Mouse (Mus musculus): ENCODE data around the gene Chchd10. TPM values are rescaled to one million over a fixed set of nuclear protein-coding genes. Genes with fewer than 3 reads are reported as not detected.

The Chchd10 gene
- polyA plus RNA-seq, 1 experiment from 2014 or later = 5.7 TPM

DNA sequence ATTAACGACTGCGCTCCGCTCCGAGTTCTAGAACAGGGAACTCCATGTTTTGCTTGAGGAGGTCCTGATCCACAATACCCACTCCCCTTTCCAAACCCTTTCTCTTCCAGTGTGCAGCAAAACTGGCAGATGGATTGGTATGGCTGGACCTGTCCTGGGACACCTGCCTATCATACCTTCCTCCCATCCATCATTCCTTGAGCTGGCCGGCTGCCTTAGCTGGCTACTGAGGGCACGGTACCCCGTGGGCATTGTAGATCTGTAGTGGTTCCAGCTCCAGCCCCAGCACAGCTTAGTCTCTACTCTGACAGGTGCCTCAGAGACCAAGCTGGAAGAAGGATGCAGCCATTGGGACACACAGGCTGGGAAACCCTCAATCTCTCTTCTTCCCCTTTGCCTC is 1.6 kb upstream of the Chchd10 start:
- peaks cover 14% of the 10 kb centered on the region for H3K36me3 ChIP-seq
- H3K4me3 ChIP-seq = peak overlapping the region; percentile 60
- H3K9me3 ChIP-seq = no peaks in the 10 kb centered on the region
- peak overlapping the region; percentile 82; the same call in 1 of the 2 replicates for H3K9ac ChIP-seq (replicated peaks)
- peak overlapping the region; percentile 93 for H3K4me2 ChIP-seq (replicated peaks)
- ATAC-seq (ENCODE audit: low FRiP score, low read depth) = no peak
- 19% methylated on average over 7 of the region's 7 CpGs for WGBS
- peaks cover 76% of the 10 kb centered on the region for H3K27me3 ChIP-seq
- H3K4me1 ChIP-seq = peaks cover 38% of the 10 kb centered on the region
- H3K27ac ChIP-seq (replicated peaks) = no peak overlapping the region

DNA sequence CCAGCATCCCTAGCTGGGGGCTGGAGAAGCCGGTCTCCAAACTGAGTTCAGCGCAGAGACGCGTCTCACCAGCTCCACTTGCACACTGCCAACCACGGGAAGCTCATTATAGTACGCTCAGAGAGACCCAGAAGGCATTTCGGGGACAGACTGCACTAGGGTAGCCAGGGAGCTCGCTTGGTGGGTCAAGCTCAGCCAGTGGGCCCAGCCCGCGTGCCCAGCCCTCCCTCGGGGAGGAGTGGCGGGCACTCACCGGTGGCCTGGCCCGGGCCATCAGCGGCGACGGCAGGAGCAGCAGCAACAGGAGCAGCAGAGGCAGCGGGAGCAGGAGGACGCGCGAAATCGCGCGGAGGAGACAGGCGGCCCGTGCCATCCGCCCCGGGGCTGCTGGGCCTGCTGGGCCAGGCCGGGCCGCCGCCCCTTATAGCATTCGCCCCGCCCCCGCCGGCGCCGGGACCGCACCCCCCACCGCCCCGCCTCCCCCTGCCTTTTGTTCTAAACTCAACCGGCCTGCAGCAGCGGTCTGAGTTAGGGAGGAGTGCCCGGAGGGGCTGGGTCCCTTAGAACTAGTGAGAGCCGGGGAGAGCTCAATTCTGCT is 750 bp upstream of the Chchd10 start:
- ATAC-seq (ENCODE audit: low FRiP score, low read depth) = peak; percentile 77
- 2% methylated on average over 34 of the region's 44 CpGs for WGBS
- Histone ChIP-seq H3K4me2 (replicated peaks) (peak overlapping the region; percentile 93), H3K4me3 (peak overlapping the region; percentile 60), H3K4me1 (peaks cover 38% of the 10 kb centered on the region), H3K9me3 (no peaks in the 10 kb centered on the region), H3K36me3 (peaks cover 8% of the 10 kb centered on the region), H3K27me3 (peaks cover 85% of the 10 kb centered on the region), H3K27ac (replicated peaks) (no peak overlapping the region; the same call in 1 of the 2 replicates), H3K9ac (replicated peaks) (peak overlapping the region; percentile 82)

DNA sequence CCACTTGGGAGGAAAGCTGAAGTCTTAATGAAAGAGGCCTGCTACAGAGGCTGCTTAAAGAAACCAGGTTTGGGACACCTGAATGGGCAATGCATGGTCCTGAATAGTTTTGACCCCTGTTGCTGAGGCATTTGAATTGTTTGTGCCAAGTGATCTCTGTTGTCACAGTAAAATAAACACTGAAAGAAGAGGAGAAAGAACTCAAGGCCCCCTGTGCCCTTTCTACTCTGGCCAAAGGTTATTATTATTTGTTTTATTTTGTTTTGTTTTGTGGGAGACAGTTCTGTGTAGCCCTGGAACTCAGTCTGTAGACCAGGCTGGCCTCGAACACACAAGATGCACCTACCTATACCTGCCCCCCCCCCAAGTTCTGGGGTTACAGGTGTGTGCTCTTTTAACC is 2.1 kb downstream of the Chchd10 start:
- Histone ChIP-seq H3K27ac (replicated peaks) (no peak overlapping the region), H3K36me3 (no peaks in the 10 kb centered on the region), H3K4me3 (0 out of 2 replicates have a peak overlapping the region, but pooled peaks have one; percentile 50), H3K9ac (replicated peaks) (no peak overlapping the region), H3K4me1 (peaks cover 38% of the 10 kb centered on the region), H3K4me2 (replicated peaks) (peak overlapping the region; percentile 95), H3K27me3 (peaks cover 95% of the 10 kb centered on the region), H3K9me3 (no peaks in the 10 kb centered on the region)
- WGBS = 80% methylated on average over 1 of the region's 1 CpGs
- no peak for ATAC-seq (ENCODE audit: low FRiP score, low read depth)

DNA sequence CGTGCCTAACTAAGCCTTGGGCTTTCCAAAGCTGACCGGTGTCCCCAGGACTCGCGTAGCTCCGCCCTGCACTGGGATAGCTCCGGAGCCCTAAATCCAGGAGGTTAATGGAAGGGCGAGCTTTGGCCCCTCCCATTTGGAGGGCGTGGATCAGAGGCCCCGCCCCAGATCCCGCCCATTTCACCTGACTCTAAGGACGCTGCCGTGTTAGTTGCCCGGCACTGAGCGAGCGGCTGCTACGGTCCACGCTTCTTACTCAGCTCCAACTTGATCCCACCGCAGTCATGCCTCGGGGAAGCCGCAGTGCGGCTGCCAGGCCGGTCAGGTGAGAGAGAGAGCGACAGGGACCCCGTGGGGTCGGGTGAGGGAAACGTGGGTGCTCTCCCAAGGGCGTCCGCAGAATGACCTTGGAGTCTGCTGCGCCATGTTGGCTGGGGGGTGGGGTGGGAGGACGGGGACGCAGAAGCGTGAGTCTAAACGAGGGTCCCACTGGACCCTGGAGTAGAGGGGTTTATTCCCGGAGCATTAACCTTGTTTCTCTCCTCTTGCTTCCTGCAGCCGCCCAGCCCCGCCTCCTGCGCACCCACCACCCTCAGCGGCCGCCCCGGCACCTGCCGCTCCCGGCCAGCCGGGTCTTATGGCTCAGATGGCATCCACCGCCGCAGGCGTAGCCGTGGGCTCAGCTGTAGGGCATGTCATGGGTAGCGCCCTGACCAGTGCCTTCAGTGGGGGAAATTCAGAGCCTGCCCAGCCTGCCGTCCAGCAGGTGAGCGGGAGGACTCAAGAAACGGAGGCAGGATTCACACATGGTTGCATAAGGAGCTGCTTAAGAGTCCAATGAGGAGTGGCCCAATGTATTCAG is 3.0 kb downstream of the Chchd10 start, which contains the start of gene Mmp11:
Mmp11 (minus strand) TSS at position 817 of the 862 bp plus-strand sequence.
- Histone ChIP-seq H3K4me2 (replicated peaks) (peak within 1 kb of the TSS; percentile 95), H3K27ac (replicated peaks) (no peak within 1 kb of the TSS), H3K27me3 (peaks cover 91% of the 10 kb centered on the region), H3K9me3 (no peaks in the 10 kb centered on the region), H3K9ac (replicated peaks) (peak within 1 kb of the TSS; percentile 51), H3K36me3 (no peaks in the 10 kb centered on the region), H3K4me1 (peaks cover 36% of the 10 kb centered on the region), H3K4me3 (peak within 1 kb of the TSS; percentile 50)
- peak; percentile 55 for ATAC-seq (ENCODE audit: low FRiP score, low read depth)
- WGBS = 1% methylated on average over 50 of the region's 51 CpGs

DNA sequence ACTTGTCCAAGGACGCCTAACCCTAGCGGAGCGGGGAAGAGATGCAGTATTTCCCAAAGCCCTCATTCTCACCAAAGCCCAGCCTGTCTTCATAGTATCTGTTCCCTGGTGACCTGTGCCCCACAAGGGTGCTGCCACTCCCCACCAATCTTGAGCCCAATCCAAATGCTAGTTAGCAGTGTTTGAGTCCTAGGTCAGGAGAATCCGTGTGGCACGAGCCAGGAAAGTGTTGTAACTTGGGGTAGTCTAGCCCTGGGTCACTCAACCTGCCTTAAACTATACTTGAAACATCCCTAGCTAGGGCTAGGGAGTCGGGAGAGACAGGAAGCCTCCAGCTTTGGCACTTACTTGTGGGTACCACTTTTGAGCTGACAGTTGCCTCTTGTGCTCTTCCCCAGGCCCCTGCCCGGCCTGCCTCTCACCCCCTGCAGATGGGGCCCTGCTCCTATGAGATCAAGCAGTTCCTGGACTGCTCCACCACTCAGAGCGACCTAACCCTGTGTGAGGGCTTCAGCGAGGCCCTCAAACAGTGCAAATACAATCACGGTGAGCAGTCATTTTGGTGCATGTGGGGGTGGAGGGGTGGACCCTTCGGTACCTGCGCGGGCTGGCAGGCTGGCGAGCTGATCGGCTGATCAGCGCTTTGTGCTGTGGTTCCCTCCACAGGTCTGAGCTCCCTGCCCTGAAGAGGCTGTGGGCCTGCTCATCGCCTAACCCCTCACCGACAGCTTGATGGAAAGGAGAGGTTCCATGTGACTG is 4.2 kb downstream of the Chchd10 start:
- Histone ChIP-seq H3K27ac (replicated peaks) (no peak overlapping the region), H3K4me2 (replicated peaks) (no peak overlapping the region), H3K36me3 (no peaks in the 10 kb centered on the region), H3K4me3 (no peak overlapping the region), H3K9ac (replicated peaks) (no peak overlapping the region), H3K27me3 (peaks cover 79% of the 10 kb centered on the region), H3K9me3 (no peaks in the 10 kb centered on the region), H3K4me1 (peaks cover 24% of the 10 kb centered on the region)
- ATAC-seq (ENCODE audit: low FRiP score, low read depth) = no peak
- WGBS = 36% methylated on average over 18 of the region's 18 CpGs

DNA sequence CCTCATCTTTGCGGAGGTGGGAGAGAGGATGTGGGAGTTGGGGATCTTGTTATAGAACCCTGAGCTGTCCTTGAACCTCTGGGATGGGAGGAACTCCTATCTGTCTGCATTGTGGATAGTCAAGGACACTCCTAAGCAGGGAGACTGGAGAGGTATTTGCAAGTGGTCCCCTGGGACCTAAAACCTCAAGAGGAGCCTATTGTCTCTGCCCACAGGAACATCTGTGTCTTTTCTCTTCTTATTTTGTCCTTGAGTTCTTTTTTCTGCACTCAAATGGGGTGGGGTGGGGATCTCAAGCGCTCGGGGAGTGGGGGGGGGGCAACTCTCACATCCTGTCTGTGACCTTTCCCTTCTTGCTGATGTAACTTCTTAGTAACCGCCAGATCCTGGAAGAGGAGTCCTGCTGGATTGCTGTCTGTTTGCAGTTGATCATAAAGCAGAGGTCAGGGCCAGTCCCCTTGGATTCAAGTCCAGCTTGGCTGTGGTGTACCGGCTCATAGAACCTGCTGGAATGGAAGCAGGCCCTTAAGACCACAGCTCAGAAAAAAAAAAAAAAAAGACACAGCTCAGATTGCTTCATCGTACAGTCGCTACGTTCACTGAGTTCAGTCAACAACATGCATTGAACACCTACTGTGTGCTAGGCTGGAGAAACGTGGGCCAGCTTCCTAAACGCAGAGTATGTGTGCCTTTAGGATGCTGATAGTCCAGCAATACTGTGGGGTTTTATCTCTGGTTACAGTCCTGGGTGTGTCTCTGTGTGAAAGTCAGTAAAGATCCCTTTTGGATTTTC is 5.1 kb downstream of the Chchd10 start:
- no peaks in the 10 kb centered on the region for H3K36me3 ChIP-seq
- peaks cover 70% of the 10 kb centered on the region for H3K27me3 ChIP-seq
- ATAC-seq (ENCODE audit: low FRiP score, low read depth) = no peak
- peaks cover 15% of the 10 kb centered on the region for H3K4me1 ChIP-seq
- H3K9ac ChIP-seq (replicated peaks) = no peak overlapping the region
- no peak overlapping the region for H3K4me2 ChIP-seq (replicated peaks)
- H3K27ac ChIP-seq (replicated peaks) = no peak overlapping the region
- no peaks in the 10 kb centered on the region for H3K9me3 ChIP-seq
- 55% methylated on average over 10 of the region's 10 CpGs for WGBS
- H3K4me3 ChIP-seq = no peak overlapping the region

DNA sequence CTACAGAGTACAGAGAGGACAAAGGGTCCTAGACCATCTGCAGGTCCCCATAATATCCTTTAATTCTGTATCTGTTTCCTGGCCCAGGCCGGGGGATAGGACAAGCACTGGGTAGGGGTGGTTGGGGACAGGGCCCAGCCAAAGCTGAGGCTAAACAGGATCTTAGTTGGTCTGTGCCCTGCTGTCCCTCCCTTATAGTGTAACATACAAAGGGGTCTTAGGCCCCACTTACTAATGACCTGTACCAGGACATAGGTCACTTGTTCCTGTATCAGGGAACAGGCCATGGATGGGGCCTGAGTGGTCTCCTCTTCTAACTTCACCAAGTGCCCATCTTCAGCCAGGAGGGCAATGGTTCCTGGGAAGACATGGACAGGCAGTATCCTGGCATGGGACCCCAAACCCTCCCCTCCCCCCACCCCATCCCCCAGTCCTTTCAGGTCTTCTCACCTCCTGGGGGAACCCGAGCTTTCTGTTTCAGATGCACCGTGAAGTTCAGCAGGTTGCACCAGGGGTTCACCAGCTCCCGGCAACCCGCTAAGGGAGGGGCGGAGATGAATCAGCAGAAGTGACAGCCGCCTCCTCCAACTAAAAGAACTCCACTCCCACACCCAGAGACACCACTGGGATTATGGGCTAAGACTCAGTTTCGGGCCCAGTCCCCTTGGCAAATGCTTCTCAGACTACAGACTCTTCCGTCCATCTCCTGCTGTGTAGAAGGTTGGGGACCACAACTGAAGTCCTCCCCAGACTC is 6.7 kb downstream of the Chchd10 start:
- 41% methylated on average over 9 of the region's 9 CpGs for WGBS
- peaks cover 22% of the 10 kb centered on the region for H3K4me1 ChIP-seq
- no peak overlapping the region for H3K4me2 ChIP-seq (replicated peaks)
- H3K36me3 ChIP-seq = no peaks in the 10 kb centered on the region
- no peaks in the 10 kb centered on the region for H3K9me3 ChIP-seq
- no peak overlapping the region for H3K9ac ChIP-seq (replicated peaks)
- peaks cover 54% of the 10 kb centered on the region for H3K27me3 ChIP-seq
- no peak overlapping the region for H3K4me3 ChIP-seq
- no peak for ATAC-seq (ENCODE audit: low FRiP score, low read depth)
- no peak overlapping the region for H3K27ac ChIP-seq (replicated peaks)

DNA sequence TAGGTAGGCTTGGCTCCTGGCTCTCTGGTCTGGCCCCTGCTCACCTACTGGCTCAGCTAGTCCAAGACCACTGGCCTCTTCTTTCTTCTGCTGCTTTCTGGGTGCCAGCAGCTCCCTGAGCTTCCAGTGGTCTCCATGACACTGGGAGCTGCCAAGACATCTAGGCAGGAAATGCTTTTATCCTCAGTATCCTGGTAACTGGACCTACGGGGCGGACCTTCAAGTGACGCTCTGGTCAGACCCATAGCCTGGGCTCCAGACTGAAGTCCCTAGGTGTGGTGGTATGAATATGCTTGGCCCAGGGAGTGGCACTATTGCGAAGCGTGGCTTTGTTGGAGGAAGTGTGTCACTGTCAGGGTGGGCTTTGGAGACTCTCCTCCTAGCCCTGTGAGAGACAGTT is 7.6 kb downstream of the Chchd10 start, which contains the start of gene Gm867:
Gm867 (minus strand) TSS at position 153 of the 400 bp plus-strand sequence.
- H3K27me3 ChIP-seq = peaks cover 45% of the 10 kb centered on the region
- H3K27ac ChIP-seq (replicated peaks) = no peak within 1 kb of the TSS

DNA sequence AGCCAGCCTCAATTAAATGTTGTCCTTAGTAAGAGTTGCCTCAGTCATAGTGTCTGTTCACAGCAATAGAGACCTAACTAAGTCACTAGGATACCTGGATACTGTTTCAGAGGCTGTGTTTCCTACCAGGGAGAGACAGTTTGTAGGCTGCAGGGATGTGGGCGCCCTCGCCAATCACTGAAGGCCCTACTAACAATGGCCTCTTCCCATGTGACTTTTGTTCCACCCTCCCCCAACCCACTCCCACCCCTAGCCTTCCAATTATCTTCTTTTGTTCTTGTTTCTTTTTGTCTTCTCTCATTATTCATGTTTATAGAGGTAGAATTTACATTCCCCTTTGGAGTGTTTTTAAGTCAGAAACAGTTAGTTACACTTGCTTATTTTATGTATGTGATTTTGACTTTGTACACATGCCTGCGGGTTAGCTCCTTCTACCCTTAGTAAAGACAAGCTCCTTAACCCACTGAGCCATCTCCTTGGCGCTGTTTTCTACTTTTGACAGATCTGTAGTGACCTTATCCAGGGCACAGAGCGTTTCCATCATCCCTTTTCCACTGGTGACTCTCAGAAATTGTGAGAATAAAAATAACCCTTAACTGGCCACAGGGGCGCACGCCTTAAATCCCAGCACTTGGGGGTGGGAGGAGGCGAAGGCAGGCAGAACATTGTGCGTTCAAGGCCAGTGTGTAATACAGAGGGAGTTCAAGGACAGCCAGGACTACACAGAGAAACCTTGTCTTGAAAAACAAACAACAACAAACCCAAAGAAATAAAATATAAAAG is 8.3 kb downstream of the Chchd10 start:
- no peaks in the 10 kb centered on the region for H3K9me3 ChIP-seq
- H3K36me3 ChIP-seq = no peaks in the 10 kb centered on the region
- ATAC-seq (ENCODE audit: low FRiP score, low read depth) = no peak
- no peak overlapping the region for H3K4me2 ChIP-seq (replicated peaks)
- H3K27ac ChIP-seq (replicated peaks) = no peak overlapping the region
- H3K4me3 ChIP-seq = no peak overlapping the region
- no peak overlapping the region for H3K9ac ChIP-seq (replicated peaks)
- peaks cover 11% of the 10 kb centered on the region for H3K4me1 ChIP-seq
- WGBS = 63% methylated on average over 9 of the region's 9 CpGs
- peaks cover 38% of the 10 kb centered on the region for H3K27me3 ChIP-seq

More for the DNA sequence above, 7.6 kb downstream of the Chchd10 start, which contains the start of gene Gm867:
- Histone ChIP-seq H3K36me3 (no peaks in the 10 kb centered on the region), H3K4me1 (peaks cover 17% of the 10 kb centered on the region), H3K9ac (replicated peaks) (no peak within 1 kb of the TSS), H3K4me3 (no peak within 1 kb of the TSS), H3K4me2 (replicated peaks) (no peak within 1 kb of the TSS), H3K9me3 (no peaks in the 10 kb centered on the region)
- 79% methylated on average over 5 of the region's 5 CpGs for WGBS
- ATAC-seq (ENCODE audit: low FRiP score, low read depth) = no peak

DNA sequence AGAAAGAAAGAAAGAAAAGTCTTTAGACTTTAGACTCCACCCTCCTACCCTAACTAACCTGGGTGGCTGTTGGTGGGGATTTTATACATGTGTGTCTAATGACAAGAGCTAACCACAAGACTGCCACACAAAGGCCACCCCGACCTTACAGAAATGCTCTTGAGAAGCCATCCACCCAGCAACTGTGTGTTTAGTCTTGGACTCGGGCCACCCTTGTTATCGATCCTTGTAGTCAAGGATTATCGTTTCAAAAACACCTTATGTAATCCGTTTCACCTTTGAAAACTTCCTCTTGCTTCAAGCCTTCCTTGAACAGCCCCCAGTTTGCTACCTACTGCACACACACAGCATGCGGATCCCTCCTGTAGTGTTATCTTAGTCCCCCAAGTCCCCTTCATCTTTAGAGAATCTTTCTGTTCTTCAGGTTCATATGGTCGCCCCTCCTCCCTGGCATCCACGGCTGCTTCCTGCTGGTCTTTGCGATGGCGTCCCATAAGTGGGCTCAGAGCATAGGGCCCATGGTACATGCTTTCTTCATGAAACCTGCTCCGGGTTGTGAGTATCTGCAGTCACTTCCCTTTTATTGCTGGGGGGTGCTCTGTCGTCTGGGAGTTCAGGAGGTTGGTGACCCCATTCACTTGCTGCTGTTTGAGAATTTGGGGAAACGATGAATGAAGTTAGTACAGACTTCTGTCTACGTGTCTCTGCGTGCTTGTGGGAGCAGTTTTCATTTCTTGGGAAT is 10.0 kb downstream of the Chchd10 start, which contains the start of gene Vpreb3:
Vpreb3 (plus strand) TSS at position 322 of the 742 bp plus-strand sequence.
- Histone ChIP-seq H3K4me2 (replicated peaks) (no peak within 1 kb of the TSS), H3K9ac (replicated peaks) (no peak within 1 kb of the TSS), H3K4me1 (peaks cover 9% of the 10 kb centered on the region; the same call in 1 of the 2 replicates), H3K27ac (replicated peaks) (no peak within 1 kb of the TSS), H3K9me3 (no peaks in the 10 kb centered on the region), H3K4me3 (no peak within 1 kb of the TSS), H3K36me3 (no peaks in the 10 kb centered on the region), H3K27me3 (peaks cover 22% of the 10 kb centered on the region)
- ATAC-seq (ENCODE audit: low FRiP score, low read depth) = no peak
- WGBS = 83% methylated on average over 15 of the region's 15 CpGs

Measured in midbrain, embryonic 12.5 days (tissue).